Mouse (Mus musculus) granulocyte monocyte progenitor cell, adult 5-6 weeks (primary cell): Measurements from ENCODE around the gene Dctn1. TPM values are rescaled to one million over a fixed set of nuclear protein-coding genes. Genes with fewer than 3 reads are reported as not detected.

Experiments
- ATAC-seq: replicated peaks from 2 replicates; pipeline ENCODE4 v1.8.0; 2016; ENCODE audit warnings: mild to moderate bottlenecking, moderate TSS enrichment, inconsistent platforms; ENCODE audit not compliant: poor library complexity, severe bottlenecking
- total RNA-seq, 2 experiments: library from RNA; stranded (forward) in 1 of 2; stranded (reverse) in 1 of 2; fragments of 200-712, 200-1000 nt in 1 of 2; fragments of >200 nt in 1 of 2; fragmentation: Nextera tagmentation in 1 of 2; gene quantifications; 2 replicates each; pipeline ENCODE4 v1.2.3; 2014 to 2017

The Dctn1 gene
- 27.3 and 71.9 TPM in 2 replicates for total RNA-seq (2014; fragmentation: Nextera tagmentation)
- total RNA-seq (2017) = 69.4 and 69.5 TPM in 2 replicates

GRCm38 (mm10) chr6:83165607-83166242 lies at the start of gene Dctn1:
Dctn1 (plus strand) TSS chr6:83165920.
- peak; percentile 75 for ATAC-seq

GRCm38 (mm10) chr6:83116373-83117164 lies 49.2 kb upstream of the Dctn1 start:
- no peak for ATAC-seq

- no peak for ATAC-seq
These were observed 48.6 kb upstream of the Dctn1 start for GRCm38 (mm10) chr6:83117165-83117438.

GRCm38 (mm10) chr6:83117616-83118015 lies 48.1 kb upstream of the Dctn1 start:
- ATAC-seq = no peak

GRCm38 (mm10) chr6:83118369-83118768 lies 47.4 kb upstream of the Dctn1 start:
- ATAC-seq = no peak

- ATAC-seq = no peak
These were observed 46.6 kb upstream of the Dctn1 start for GRCm38 (mm10) chr6:83118825-83119733.

GRCm38 (mm10) chr6:83119734-83120051 lies 46.0 kb upstream of the Dctn1 start:
- no peak for ATAC-seq

GRCm38 (mm10) chr6:83120930-83121862 lies 44.5 kb upstream of the Dctn1 start, which contains the start of gene Wbp1:
Wbp1 (minus strand) TSS chr6:83121559.
- ATAC-seq = peak; percentile 80

- peak; percentile 6; the same call in 1 of the 2 replicates for ATAC-seq
These were observed 43.6 kb upstream of the Dctn1 start for GRCm38 (mm10) chr6:83121863-83122710.

GRCm38 (mm10) chr6:83122961-83123360 lies 42.8 kb upstream of the Dctn1 start:
- no peak for ATAC-seq

- ATAC-seq = peak; percentile 56
These were observed 40.8 kb upstream of the Dctn1 start for GRCm38 (mm10) chr6:83124851-83125312.

GRCm38 (mm10) chr6:83125331-83125730 lies 40.4 kb upstream of the Dctn1 start, which contains the start of gene Ino80b:
Ino80b (minus strand) TSS chr6:83125431.
- ATAC-seq = no peak

GRCm38 (mm10) chr6:83127419-83127818 lies 38.3 kb upstream of the Dctn1 start:
- no peak for ATAC-seq

GRCm38 (mm10) chr6:83131469-83132034 lies 34.2 kb upstream of the Dctn1 start:
- ATAC-seq = peak; percentile 87

GRCm38 (mm10) chr6:83132176-83132919 lies 33.4 kb upstream of the Dctn1 start:
- no peak for ATAC-seq

- no peak for ATAC-seq
These were observed 31.5 kb upstream of the Dctn1 start for GRCm38 (mm10) chr6:83134226-83134625.

GRCm38 (mm10) chr6:83134951-83135513 lies 30.7 kb upstream of the Dctn1 start, which contains the start of gene Rtkn:
Rtkn (plus strand) TSS chr6:83135463.
- peak; percentile 49 for ATAC-seq
